Mouse (Mus musculus): Measurements from ENCODE around the gene Tmem131.
A peak's percentile ranks its signal among the peaks of the same experiment; 100 is the strongest.

Tmem131 gene

DNA sequence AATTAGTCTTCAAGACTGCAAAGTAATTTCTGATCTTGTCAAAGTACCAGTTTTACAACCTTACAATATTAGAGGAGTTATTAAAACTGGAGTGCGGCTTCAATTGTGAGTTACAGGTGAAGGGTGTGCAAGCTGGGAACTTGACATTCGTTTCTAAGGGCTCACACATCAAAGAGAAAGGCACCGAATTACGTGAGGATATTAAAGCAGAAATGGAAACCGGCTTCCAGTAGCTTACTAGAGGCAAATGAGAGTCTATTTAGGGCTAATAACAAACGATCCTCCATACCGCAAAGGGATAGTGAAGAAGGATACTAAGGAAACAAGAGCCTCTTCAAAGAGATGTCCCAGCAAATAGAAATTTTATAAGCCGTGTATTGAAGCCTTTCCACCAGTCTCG, 5.1 kb downstream of the Tmem131 start:
- no peak for DNase-seq (ENCODE audit: low spot score)

DNA sequence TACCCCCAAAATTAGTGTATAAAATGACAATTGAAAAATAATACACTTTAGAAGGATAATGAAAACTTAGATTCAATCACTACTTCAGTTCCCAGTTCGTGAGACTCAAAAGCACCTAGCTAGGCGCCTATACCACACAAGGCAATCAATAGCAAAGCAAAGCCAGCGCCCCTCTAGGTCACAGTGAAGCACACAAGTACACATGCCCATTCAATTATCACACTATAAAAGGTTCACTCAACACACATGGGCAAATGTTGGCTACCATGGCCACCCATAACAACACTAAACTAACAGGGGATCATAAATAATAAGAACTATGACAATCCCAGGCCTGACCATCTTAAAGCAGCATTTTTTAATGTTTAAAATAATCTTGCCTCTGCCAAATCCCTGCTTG, 5.8 kb downstream of the Tmem131 start:
- no peak for DNase-seq (ENCODE audit: low spot score)

DNA sequence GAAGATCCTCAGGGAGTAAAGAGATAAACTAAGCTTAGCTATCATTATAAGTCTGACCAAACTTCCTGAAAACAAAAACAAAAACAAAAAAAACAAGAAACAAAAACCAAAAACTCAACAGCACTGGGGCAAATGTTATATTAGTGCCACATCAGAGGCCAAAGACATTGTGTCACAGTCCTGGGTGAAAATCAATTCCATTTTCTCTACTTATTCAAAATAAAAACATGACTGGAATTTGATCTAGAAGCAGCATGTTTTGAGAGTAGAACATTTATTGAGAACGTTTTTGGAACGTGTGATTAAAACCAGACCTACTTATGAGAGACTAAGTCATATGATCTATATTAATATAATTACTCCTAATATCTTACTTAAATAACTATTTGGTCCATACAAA, 6.5 kb downstream of the Tmem131 start:
- DNase-seq (ENCODE audit: low spot score): no peak

DNA sequence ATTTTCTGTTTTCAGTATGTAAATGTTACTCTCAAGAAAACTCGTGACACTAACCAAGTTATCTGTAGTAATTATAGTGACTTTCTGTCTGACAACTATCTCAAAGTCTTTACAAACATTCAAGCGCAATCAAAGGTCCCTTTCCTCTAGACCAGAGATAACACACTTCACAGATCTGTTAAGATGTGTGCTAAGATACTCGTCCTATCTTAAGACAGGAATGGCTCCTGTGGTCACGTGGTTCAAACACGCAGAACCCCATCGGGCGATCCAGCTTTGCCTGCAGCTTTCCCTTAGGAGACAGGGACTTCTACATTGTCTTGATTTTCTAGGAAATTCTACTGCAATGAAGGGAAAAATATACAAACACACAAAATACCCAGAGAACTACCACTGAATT, 6.9 kb downstream of the Tmem131 start:
- no peak for DNase-seq (ENCODE audit: low spot score)

DNA sequence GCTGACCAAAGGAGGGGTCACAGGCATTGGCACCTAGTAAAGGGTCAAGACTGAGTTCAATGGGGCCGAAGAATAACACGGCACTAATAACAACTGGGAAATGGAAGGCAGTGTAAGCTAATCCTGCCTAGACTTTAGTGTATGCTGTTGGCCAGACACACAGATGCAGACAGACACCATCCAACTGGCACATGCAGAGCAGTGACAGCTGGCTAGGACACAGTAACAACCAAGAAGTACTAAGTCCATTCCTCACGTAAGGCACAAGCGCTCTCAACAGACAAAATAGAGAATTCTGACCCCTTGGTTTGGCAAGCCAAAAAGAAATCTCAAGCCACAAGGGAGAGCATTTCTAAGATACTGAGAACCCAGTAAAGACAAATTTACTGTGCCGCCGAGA, 8.7 kb downstream of the Tmem131 start:
- DNase-seq (ENCODE audit: low spot score): no peak

DNA sequence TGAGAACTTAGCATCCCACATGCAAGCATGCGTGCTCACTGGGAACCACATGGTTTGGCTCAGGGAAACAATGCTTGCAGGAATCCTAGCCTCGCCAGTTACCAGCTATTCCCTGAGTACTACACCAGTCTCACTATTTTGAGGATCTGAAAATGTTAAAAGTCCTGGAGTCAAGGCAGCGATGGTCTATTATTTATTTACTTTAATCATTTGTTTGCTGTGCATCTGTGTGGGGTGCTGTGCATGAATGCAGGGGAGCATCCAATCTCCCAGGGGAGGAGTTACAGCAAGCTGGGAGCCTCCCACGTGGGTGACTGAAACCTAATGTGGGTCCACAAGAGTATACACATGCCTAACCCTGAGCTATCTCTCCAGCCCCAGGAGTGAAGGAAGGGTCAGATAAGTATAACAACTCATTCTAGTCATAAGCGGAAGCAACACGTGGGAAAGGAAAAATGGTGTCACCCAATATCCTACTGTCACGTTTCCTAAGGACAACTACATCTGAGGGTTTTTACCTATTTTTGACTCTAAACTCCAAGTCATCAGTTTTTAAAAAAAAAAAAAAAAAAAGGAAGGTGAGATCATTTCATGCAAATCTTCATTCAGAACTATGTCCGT, 9.4 kb downstream of the Tmem131 start:
- DNase-seq (ENCODE audit: low spot score): no peak

DNA sequence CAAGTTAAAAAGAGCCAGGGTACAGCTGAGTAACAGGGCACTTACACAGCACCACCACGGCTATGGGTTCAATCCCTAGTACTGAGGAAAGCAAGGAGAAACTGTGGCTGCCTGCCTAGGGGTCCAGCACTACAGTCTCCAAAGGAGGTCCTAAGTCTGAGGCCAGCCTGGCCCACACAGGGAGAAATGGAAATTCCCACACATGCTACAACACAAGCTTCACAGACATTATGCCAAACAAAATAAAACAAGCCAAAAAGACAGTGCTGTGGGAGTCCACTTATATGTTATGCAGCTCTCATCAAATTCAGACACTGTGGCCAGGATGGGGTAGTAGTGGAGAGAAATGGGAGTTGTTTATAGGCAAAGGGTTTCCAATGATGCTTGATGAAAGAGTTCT, 11.2 kb downstream of the Tmem131 start:
- no peak for DNase-seq (ENCODE audit: low spot score)

GRCm38 (mm10) chr1:36930911-36931310, 12.6 kb downstream of the Tmem131 start:
- no peak for DNase-seq (ENCODE audit: low spot score)

GRCm38 (mm10) chr1:36929996-36930395, 13.5 kb downstream of the Tmem131 start:
- DNase-seq (ENCODE audit: low spot score): no peak

- no peak for DNase-seq (ENCODE audit: low spot score)
Observed at GRCm38 (mm10) chr1:36928357-36929330, 14.8 kb downstream of the Tmem131 start.

DNA sequence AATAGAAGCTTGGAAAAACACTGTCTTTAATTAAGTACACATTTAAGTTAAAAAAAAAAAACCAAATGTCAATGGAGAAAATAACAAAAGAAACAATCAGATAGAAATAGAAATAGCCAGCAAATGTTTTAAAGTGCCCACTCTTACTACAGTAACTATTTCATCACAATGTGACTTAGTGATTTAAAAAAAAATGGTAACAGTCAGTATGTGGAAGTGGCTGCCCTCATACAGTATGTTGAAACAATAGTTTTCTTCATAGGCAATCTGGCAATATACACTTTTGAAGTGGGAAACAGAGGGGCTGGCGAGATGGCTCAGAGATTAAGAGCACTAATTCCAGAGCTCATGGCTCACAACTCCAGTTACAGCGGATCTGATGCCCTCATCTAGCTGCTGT, 15.9 kb downstream of the Tmem131 start:
- no peak for DNase-seq (ENCODE audit: low spot score)

GRCm38 (mm10) chr1:36926738-36927137, 16.7 kb downstream of the Tmem131 start:
- DNase-seq (ENCODE audit: low spot score): no peak

DNA sequence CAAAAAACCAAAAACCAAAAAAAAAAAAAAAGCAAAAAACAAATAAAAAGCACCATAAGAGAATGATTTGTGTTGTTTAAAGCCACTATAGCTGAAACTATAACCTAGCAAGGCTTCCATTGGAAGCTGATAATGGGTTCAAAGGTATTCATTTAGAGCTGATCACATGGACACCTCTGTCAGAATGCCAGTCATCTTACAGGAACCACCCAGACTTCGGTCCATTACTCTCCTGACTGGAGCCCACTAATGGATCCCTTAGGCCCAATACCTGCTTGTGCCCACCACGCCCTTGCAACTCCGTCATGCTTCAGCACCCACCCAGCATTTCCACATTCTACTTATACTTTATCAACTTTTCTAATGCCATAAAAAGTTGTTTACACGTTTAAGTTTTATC, 17.2 kb downstream of the Tmem131 start:
- no peak for DNase-seq (ENCODE audit: low spot score)

DNA sequence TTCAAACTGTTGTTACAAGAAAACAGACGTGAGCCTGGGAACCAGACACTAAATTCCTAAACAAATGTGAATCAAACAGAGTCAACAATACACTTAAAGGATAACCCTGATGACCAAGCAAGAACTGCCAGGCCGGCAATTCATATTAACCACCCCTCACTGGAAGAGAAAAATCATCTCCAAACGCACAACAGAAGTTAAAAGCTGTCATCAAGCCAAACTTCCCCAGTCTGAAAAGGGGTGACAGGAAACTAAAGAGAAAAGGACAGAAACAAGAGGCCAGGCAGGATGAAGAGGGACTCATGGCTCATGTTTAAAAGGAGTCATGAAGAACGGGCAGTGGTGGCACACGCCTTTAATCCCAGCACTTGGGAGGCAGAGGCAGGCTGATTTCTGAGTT, 17.7 kb downstream of the Tmem131 start:
- no peak for DNase-seq (ENCODE audit: low spot score)

DNA sequence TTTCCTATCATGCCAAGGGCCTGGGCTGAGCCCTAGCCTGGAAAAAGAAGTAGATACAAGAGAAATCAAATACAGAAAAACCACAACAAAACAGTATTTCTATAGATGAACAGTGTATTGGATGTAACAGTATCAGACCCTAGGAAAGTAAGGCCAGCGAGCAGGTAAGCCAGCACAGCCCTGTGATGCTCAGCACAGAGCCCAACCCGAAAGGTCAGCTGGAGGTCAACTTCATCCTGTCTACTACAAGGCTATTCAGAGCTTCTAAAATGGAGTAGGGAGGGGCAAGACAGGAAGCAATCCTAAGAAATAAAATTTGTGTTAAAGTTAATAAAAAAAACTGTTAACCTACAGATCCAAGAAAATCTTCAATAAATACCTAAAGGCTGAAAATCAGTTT, 18.6 kb downstream of the Tmem131 start:
- DNase-seq (ENCODE audit: low spot score): no peak

DNA sequence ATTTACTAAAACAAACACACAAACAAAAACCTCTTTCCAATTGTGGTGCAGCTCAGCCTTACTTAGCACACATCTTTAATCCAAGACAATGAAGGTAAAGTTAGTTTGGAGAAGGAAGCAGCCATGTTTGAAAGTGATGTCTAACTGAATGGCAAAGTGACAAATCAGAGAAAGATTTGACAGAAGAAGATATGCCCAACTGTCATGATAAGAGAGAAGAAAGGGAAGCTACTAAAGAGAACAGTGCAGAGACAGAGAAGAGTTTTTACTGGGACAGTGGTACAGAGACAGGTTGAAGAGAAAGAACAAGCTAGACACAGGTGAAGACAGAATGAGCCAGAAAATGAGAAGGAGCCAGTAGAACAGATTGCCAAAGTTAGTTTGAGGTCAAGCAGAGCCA, 19.6 kb downstream of the Tmem131 start:
- no peak for DNase-seq (ENCODE audit: low spot score)

- no peak for DNase-seq (ENCODE audit: low spot score)
Observed at GRCm38 (mm10) chr1:36922623-36923421, 20.6 kb downstream of the Tmem131 start.

DNA sequence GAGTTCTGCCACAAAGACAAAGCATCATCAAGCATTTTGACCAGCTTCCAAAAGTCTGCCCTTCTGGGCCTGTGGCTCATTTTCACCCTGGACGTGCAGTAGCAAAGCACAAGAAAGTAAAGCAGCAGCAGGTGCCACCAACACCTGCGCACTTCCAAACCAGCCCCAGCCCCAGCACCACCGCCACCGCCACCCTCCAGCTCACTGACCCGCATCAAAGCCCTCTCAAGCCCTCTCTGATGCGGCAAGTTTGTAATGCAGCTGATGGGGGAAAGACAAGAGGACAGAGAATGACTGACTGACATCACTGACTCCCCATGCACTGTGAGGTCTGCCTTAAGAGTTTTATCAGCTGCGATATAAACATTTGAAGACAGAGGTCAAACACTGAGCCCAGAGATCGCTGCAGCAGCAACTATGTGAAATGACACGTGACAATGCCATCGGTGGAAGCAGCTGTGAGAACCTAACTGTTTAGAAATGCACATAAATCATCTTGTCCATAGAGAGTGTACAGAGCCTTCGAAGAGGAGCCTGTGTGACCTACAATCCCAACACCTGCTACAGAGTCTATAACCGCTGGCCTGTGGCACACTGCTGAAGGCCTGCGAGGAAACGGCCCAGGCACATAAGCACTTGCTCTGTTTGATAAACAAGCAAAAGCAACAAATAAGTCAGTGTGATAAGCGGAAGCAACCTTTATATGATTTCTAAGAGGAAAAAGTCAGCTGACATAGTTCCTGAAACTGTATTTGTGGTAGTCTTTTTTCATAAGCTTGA, 21.7 kb downstream of the Tmem131 start:
- DNase-seq (ENCODE audit: low spot score): no peak

DNA sequence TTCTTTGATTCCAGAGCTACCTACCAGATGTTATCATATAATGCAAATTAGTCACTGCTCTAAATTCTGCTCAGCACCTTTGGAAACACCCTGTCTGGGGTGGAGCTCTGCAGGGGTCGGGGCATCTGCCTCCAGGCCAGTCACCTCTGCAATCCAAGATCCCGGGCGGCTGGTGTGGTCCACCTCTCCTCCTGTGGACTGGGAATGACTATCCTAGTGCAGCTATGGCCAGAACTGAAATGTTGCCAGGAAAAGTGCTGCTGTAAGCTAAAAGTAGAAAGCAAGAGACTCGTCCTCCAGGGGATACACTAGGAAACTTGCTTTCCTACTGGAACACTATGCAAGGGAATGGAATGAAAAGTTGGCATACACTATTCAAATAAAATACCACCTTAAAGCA, 22.7 kb downstream of the Tmem131 start:
- no peak for DNase-seq (ENCODE audit: low spot score)

DNA sequence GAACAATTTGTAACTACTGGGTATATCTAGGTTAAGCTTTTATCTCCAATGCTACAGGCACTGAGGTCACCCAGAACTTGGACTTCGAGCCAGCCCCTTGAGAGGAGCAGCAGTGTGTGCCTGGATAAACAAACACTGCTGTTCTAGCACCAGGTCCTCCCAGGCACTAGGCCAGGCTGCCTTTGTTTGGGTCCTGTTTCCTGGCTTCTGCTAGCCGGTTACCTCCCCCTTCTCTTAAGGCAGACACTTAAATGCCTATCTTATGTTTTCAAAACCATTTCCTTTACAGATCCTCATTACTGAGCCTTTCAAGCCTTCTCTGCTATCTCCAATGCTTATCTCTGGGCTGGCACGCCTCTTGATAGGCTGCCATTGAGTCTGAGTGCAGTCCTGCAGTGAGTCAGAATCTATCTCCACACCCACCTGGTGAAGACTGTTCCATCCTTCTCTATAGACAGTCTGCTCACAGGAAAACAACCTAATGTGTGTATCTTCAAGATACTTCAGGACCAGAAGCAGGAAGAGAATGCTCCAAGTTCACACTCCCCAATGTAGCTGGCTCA, 23.2 kb downstream of the Tmem131 start:
- DNase-seq (ENCODE audit: low spot score): peak; percentile 73

DNA sequence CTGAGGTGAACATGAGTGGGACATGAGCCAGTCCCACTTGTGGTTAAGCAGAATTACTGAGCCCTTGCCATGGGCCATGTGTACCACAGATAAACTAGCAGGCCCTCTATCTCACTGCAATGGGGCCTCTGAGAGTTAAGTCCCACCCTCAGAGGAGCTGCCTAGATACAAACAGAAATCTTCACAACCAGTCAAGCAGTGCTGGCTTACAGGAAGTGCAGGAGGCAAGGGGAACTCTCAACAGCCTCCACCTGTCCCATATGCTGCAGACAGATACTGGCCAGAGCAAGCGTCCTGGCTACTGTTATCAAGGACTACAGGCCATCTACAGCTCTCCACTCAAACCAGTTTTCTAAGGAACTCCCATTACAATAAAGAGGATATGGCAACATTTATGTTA, 23.7 kb downstream of the Tmem131 start:
- peak; percentile 55 for DNase-seq (ENCODE audit: low spot score)

GRCm38 (mm10) chr1:36917423-36917822, 26.0 kb downstream of the Tmem131 start:
- DNase-seq (ENCODE audit: low spot score): no peak

Measured in T-cell, adult 2 months (primary cell).